In the genomic region with DNA sequence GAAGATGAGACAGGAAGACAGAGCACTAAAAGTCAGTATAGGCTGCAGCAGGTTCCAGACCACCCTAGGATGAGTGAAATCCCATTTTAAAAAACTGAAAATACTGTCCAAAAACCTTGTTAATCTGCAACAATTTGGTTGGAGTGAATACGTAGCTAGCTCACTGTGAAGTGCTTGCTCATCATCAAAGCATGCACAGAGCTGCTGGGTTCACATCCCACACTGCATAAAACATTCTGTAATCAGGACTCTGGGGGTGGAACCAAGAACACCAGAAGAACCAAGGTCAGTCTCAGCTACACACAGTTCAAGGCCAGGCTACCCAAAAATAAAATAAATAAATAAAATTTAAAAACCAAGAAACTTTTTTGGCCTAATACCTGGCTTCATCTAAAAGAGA, we compare ENCODE assay signal across 9 mouse cellular contexts. TPM values are rescaled to one million over a fixed set of nuclear protein-coding genes. Genes with fewer than 3 reads are reported as not detected.
DNase-seq lines count a peak whose midpoint lies in the region; ATAC-seq and TF ChIP-seq lines count a peak whose summit lies in the region.
"Had no signal": no experiment of that assay in that cellular context is flagged by ENCODE, and none has a peak within 500 bp of the region (broad histone marks: within the 10 kb centered on the region; RNA-seq: fewer than 3 reads in every experiment).

No protein-coding gene starts in this region.

- H3K9me3 ChIP-seq in kidney, embryonic 16.5 days (ENCODE audit: low read length): no peaks in the 10 kb centered on the region
- no peaks in the 10 kb centered on the region for H3K9me3 ChIP-seq in MEL (replicated peaks; ENCODE audit: insufficient read depth, low read length)
- H3K9me3 ChIP-seq: liver, embryonic 13.5 days had no signal

- TF ChIP-seq EP300 in MEL (IDR thresholded peaks at IDR 0.05; ENCODE audit: low read depth in 1 of 2, low read length in 2 of 2): no peak

- no peak overlapping the region for H3K9ac ChIP-seq in kidney, embryonic 16.5 days (replicated peaks; ENCODE audit: low read length)
- H3K9ac ChIP-seq in MEL (ENCODE audit: control insufficient read depth, low read depth, low read length, poor library complexity, severe bottlenecking): no peak overlapping the region
- H3K9ac ChIP-seq: liver, embryonic 13.5 days had no signal

- 48% methylated on average over 1 of the region's 1 CpGs for WGBS in kidney, embryonic 16.5 days

- H3K27me3 ChIP-seq in kidney, embryonic 16.5 days (ENCODE audit: insufficient read depth, low read length): no peaks in the 10 kb centered on the region
- H3K27me3 ChIP-seq in MEL (ENCODE audit: control insufficient read depth in 1 of 2, insufficient read depth in 2 of 2, low read length in 2 of 2): no peaks in the 10 kb centered on the region
- H3K27me3 ChIP-seq: liver, embryonic 13.5 days had no signal

- H3K4me3 ChIP-seq in kidney, embryonic 16.5 days (ENCODE audit: low read length): no peak overlapping the region
- no peak overlapping the region for H3K4me3 ChIP-seq in MEL (ENCODE audit: control insufficient read depth in 1 of 2, insufficient read depth in 1 of 2, low read depth in 2 of 2, low read length in 2 of 2)
- H3K4me3 ChIP-seq: liver, embryonic 13.5 days had no signal

- no peak overlapping the region for H3K27ac ChIP-seq in kidney, embryonic 16.5 days (ENCODE audit: low read length)
- no peak overlapping the region for H3K27ac ChIP-seq in MEL (ENCODE audit: control insufficient read depth, low read depth, low read length)
- H3K27ac ChIP-seq: liver, embryonic 13.5 days had no signal

- peaks cover 46% of the 10 kb centered on the region for H3K79me2 ChIP-seq in MEL (ENCODE audit: control insufficient read depth, insufficient read depth, low read length, poor library complexity)

- H3K4me1 ChIP-seq in kidney, embryonic 16.5 days (ENCODE audit: insufficient read depth, low read length): peaks cover 10% of the 10 kb centered on the region
- H3K4me1 ChIP-seq in MEL (ENCODE audit: control insufficient read depth in 1 of 2, insufficient read depth in 2 of 2, low read length in 2 of 2): peaks cover 5 to 9% of the 10 kb centered on the region in 2 experiments; a peak in 3 of 4 replicates

- H3K36me3 ChIP-seq in kidney, embryonic 16.5 days (ENCODE audit: insufficient read depth, low read length): no peaks in the 10 kb centered on the region
- peaks cover 10 to 25% of the 10 kb centered on the region in 2 experiments for H3K36me3 ChIP-seq in MEL (ENCODE audit: control insufficient read depth in 1 of 2, insufficient read depth in 2 of 2, low read length in 2 of 2)

- no peak for TF ChIP-seq RAD21 in MEL (IDR thresholded peaks at IDR 0.05; ENCODE audit: low read depth, low read length)

- no peak for TF ChIP-seq POLR2A in MEL (IDR thresholded peaks at IDR 0.05; ENCODE audit: control insufficient read depth in 1 of 2, insufficient read depth in 1 of 2, low read depth in 1 of 2, low read length in 2 of 2, poor library complexity in 1 of 2)

- no peak for ATAC-seq in kidney, embryonic 16.5 days (ENCODE audit: low FRiP score, low TSS enrichment)
- ATAC-seq in megakaryocyte-erythroid progenitor cell, adult 5-6 weeks (replicated peaks; ENCODE audit: low FRiP score, low TSS enrichment, poor library complexity, severe bottlenecking): no peak
- no peak for ATAC-seq in granulocyte monocyte progenitor cell, adult 5-6 weeks (replicated peaks; ENCODE audit: poor library complexity, severe bottlenecking)

- H3K4me2 ChIP-seq in kidney, embryonic 16.5 days (replicated peaks; ENCODE audit: low read depth, low read length): no peak overlapping the region
- H3K4me2 ChIP-seq: liver, embryonic 13.5 days had no signal

- no peak for TF ChIP-seq CTCF in MEL (IDR thresholded peaks at IDR 0.05 in 2 of 3, conservative IDR thresholded peaks at IDR 0.05 in 1 of 3; ENCODE audit: control insufficient read depth in 1 of 3, insufficient read depth in 1 of 3, low read depth in 2 of 3, low read length in 3 of 3, poor library complexity in 1 of 3, severe bottlenecking in 1 of 3)

- DNase-seq in kidney, adult 8-10 months: peak; percentile 27 to 33
- DNase-seq in MEL (ENCODE audit: low read depth, low spot score): peak; percentile 25
- peak; percentile 35 for DNase-seq in adrenal gland, adult 8-10 months
- DNase-seq in kidney, postnatal 36 days: peak; percentile 27 to 48
- DNase-seq: cerebellum, postnatal 10 days; liver, embryonic 13.5 days had no signal

TF ChIP-seq in MEL, 35 proteins besides CTCF, POLR2A, EP300 and RAD21:
- TF ChIP-seq GATA1 (IDR thresholded peaks at IDR 0.05; ENCODE audit: low read depth, low read length) (no peak), SMC3 (IDR thresholded peaks at IDR 0.05; ENCODE audit: low read depth, low read length) (no peak), MEF2A (IDR thresholded peaks at IDR 0.05; ENCODE audit: extremely low read depth, insufficient replicate concordance, low read depth, low read length, poor library complexity, severe bottlenecking) (no peak), ELF1 (IDR thresholded peaks at IDR 0.05; ENCODE audit: low read depth, low read length) (no peak), ZNF384 (IDR thresholded peaks at IDR 0.05; ENCODE audit: low read depth, low read length) (no peak), POLR2AphosphoS2 (IDR thresholded peaks at IDR 0.05; ENCODE audit: low read length) (no peak), ZKSCAN1 (IDR thresholded peaks at IDR 0.05; ENCODE audit: low read depth, low read length) (no peak), TBP (IDR thresholded peaks at IDR 0.05; ENCODE audit: low read depth, low read length) (no peak), UBTF (IDR thresholded peaks at IDR 0.05; ENCODE audit: borderline replicate concordance, insufficient read depth, low read depth, low read length) (no peak)
TF ChIP-seq in MEL: peak in this region for 0.

RNA-seq across cellular contexts. Expression of gene Phip, which starts 3.9 kb away (rescaled TPM):
- 84.5 and 96.5 TPM in 2 replicates for polyA plus RNA-seq in kidney, embryonic 16.5 days (2015; fragmentation: Nextera tagmentation; extraction: Ambion mirVana)
- total RNA-seq in MEL (2012; rRNA removed): 18.1 and 19.0 TPM in 2 replicates
- polyA plus RNA-seq in MEL (2012; ENCODE audit: insufficient read depth in 1 of 2, insufficient read length in 2 of 2, low read depth in 1 of 2, low replicate concordance in 2 of 2, missing spikeins in 1 of 2): 10 to 100 TPM; 16.2 to 49.2 TPM
- total RNA-seq in adrenal gland, adult 8-10 months (2022): 100 to 1,000 TPM in 1 of 4 experiments, 10 to 100 TPM in 3; 81.8 to 138 (median 89.3) TPM
- 82.4 and 102 TPM in 2 replicates for total RNA-seq in megakaryocyte-erythroid progenitor cell, adult 5-6 weeks (2014; fragmentation: Nextera tagmentation)
- 104 and 154 TPM in 2 replicates for total RNA-seq in megakaryocyte-erythroid progenitor cell, adult 5-6 weeks (2017)
- total RNA-seq in granulocyte monocyte progenitor cell, adult 5-6 weeks (2014; fragmentation: Nextera tagmentation): 81.2 and 125 TPM in 2 replicates
- 115 and 142 TPM in 2 replicates for total RNA-seq in granulocyte monocyte progenitor cell, adult 5-6 weeks (2017)
